Mouse (Mus musculus) embryo, embryonic 11 days (tissue): ENCODE measurements around the gene Prss50.

Experiments used
- DNase-seq: peaks from one replicate; pipeline ENCODE4 v3.0.0-alpha.2; 2015

Gene Prss50

DNA sequence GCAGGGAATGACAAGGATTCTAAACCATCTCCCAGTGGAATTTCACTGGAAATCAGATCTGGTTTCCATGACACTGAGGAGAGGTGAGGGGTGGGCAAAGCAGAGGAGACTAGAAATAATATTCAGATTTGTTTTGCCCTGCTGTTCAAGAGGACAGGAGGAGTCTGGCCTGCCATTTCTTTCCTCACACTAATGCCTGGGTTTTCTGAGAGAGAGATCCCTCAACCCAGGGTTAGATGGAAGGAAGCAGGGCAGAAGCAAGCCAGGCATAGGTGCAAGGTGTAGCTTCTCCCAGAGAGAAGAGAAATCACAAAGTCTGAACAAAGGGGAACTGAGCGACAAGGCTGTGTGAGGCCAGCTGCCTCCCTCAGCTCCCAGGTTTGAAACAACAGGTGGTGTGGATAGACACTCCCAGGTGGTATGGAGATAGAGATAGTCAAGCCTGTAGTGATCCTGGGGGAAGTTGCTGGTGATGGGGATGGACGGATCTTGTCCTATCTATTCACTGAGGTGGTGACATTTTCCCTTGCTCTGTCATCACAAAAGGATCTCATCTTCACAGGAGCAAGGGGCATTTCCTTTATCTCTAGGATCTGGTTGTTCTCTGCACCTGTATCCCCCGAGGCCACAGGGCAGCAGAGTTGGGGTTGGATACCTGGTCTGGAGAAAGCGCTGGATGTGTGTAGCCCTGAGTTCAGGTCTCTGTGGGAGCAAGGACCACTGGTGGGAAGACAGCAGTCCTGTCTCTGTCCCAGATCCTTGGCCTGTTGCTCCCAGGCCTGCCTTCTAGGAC, 50.3 kb downstream of the Prss50 start:
- no peak for DNase-seq

GRCm38 (mm10) chr9:110908631-110909016, 50.9 kb downstream of the Prss50 start:
- no peak for DNase-seq

- no peak for DNase-seq
Observed at GRCm38 (mm10) chr9:110909371-110909967, 51.7 kb downstream of the Prss50 start.
